Mouse (Mus musculus) forebrain, embryonic 14.5 days (tissue): ENCODE results near the gene Acin1. TPM values are rescaled to one million over a fixed set of nuclear protein-coding genes. Genes with fewer than 3 reads are reported as not detected.
A peak's percentile ranks its signal among the peaks of the same experiment; 100 is the strongest.

Experiments
- ATAC-seq: fragments of 200-750 bp; cut with Nextera tagmentation; 2 replicates; pipeline ENCODE4 v1.8.0; 2017; ENCODE audit warnings: mild to moderate bottlenecking, moderate library complexity
- DNase-seq: peaks from one replicate; pipeline ENCODE4 v3.0.0-alpha.2; 2015; ENCODE audit warnings: low spot score
- H3K27ac ChIP-seq: fragments of 300-500 bp; sonication (generic); 2 replicates; pipeline ENCODE4 v1.5.1; 2014; ENCODE audit warnings: low read depth, mild to moderate bottlenecking, control low read depth, low read length, moderate library complexity
- H3K27me3 ChIP-seq: fragments of 300-500 bp; sonication (generic); replicated peaks from 2 replicates; pipeline ENCODE4 v1.6.1; 2014; ENCODE audit warnings: low read length, control low read depth, mixed read lengths; ENCODE audit not compliant: control insufficient read depth, insufficient read depth
- H3K36me3 ChIP-seq: fragments of 300-500 bp; sonication (generic); 2 replicates; pipeline ENCODE4 v1.6.1; 2014; ENCODE audit warnings: low read length, control low read depth; ENCODE audit not compliant: control insufficient read depth, insufficient read depth
- H3K4me1 ChIP-seq: fragments of 300-500 bp; sonication (generic); 2 replicates; pipeline ENCODE4 v1.6.1; 2014; ENCODE audit warnings: antibody characterized with exemption, low read length, control low read depth; ENCODE audit not compliant: control insufficient read depth, insufficient read depth
- H3K4me2 ChIP-seq: fragments of 300-500 bp; sonication (generic); 2 replicates; pipeline ENCODE4 v1.6.1; 2014; ENCODE audit warnings: mild to moderate bottlenecking, control low read depth, low read length
- H3K4me3 ChIP-seq: fragments of 300-500 bp; sonication (generic); 2 replicates; pipeline ENCODE4 v1.5.1; 2014; ENCODE audit warnings: low read depth, low read length, control low read depth
- H3K9ac ChIP-seq: fragments of 300-500 bp; sonication (generic); 2 replicates; pipeline ENCODE4 v1.6.1; 2014; ENCODE audit warnings: mild to moderate bottlenecking, low read length, control low read depth, moderate library complexity
- H3K9me3 ChIP-seq: fragments of 300-500 bp; sonication (generic); replicated peaks from 2 replicates; pipeline ENCODE4 v1.6.1; 2016; ENCODE audit warnings: low read length, control low read depth, mixed read lengths; ENCODE audit not compliant: control insufficient read depth
- WGBS: fragments of 180-500 bp; shearing (Covaris S2); extraction: QIAGEN DNeasy Blood & Tissue Kit; methylation state at CpG from one replicate; pipeline ENCODE4 v1.1.7; 2014; 5-methylcytosine and 5-hydroxymethylcytosine counted together
- polyA plus RNA-seq: library from polyadenylated mRNA; unstranded; fragments of >200 nt; fragmentation: Nextera tagmentation; extraction: Ambion mirVana; gene quantifications from 2 replicates; pipeline ENCODE4 v1.2.1, GENCODE M21; 2014

Gene Acin1
- polyA plus RNA-seq, result 121 and 140 TPM in 2 replicates

DNA sequence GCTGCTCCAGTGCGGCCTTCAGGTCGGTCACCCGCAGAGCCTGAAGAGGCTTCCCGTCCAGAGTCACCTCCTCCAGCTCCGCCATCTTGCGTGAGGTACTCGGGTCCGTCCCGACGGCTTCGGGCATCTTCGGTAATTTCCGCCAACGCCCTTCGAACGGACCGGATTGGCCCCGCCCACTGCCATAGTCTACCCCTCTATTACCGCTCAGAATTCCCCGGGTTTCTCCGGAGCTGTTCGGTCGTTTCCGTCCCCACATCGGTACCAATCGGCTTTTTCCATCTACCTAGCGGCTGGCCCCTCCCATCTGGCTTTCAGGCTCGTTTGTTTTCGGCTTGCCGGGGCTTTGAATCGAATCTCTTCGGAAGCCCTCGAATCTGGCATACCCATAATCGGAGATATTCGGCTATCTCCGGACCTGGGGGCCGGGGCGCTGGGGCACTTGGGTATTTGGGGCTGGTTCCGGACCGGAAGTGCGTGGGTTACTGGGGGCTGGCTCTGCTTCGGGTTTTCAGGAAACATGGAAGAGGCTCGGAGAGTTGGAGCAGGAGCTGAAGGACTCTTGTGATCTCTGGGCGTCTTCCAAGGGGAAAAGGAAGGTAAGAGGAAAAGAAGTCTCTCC is at the start of gene Acin1:
Acin1 (minus strand) TSS at position 410 of the 622 bp plus-strand sequence.
- peaks cover 17% of the 10 kb centered on the region for H3K4me1 ChIP-seq
- H3K36me3 ChIP-seq, result peaks cover 41% of the 10 kb centered on the region
- peak within 1 kb of the TSS; percentile 91 for H3K9ac ChIP-seq
- peak within 1 kb of the TSS; percentile 89 for H3K27ac ChIP-seq
- no peaks in the 10 kb centered on the region for H3K27me3 ChIP-seq
- ATAC-seq, result peak; percentile 98
- no peaks in the 10 kb centered on the region for H3K9me3 ChIP-seq
- H3K4me3 ChIP-seq, result peak within 1 kb of the TSS; percentile 78
- H3K4me2 ChIP-seq, result peak within 1 kb of the TSS; percentile 80
- WGBS, result under 1% methylated on average over 44 of the region's 44 CpGs
- peak; percentile 100 for DNase-seq

DNA sequence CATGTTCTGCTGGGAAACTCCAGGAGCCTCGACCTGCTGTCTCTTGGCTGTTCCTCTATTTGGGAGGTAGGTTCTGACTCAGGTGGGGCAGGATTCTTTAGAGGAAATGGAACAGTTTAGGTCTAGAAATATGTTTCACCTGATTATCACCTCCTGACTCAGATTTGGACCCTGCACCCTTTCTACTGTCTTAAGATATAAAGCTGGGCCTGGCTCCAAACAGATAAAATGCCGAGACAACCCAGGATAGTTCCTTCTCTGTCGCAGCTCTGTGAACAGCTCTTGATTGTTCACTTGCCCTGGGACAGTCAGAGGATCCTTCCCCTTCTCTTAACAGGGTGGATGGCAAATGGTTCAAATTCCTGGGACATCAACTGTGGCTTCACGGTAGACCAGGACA is 48.5 kb upstream of the Acin1 start:
- Histone ChIP-seq H3K36me3 (no peaks in the 10 kb centered on the region), H3K4me1 (no peaks in the 10 kb centered on the region; the same call in 1 of the 2 replicates), H3K9ac (no peak overlapping the region), H3K27me3 (no peaks in the 10 kb centered on the region), H3K4me2 (no peak overlapping the region), H3K4me3 (no peak overlapping the region), H3K27ac (no peak overlapping the region), H3K9me3 (no peaks in the 10 kb centered on the region)
- no peak for ATAC-seq
- DNase-seq, result no peak
- WGBS, result 83% methylated on average over 4 of the region's 4 CpGs

DNA sequence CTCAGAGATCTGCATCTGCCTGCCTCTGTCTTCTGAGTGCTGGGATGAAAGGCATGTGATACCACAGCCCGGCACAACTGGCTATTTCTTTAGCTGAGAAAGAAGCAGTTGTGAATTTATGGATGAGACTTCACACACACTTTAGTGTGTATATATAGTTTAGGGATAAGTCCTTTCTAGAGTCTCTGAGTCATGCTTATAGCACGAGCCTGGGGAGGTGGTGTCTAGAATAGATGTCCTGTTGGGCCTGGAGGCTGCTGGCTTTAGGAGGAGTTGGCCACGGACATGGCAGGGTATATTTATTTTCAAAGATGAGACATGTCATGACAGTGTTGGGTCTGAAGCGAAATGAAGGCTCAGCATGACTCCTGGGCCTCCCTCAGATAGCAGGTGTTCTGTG is 47.3 kb upstream of the Acin1 start:
- H3K27ac ChIP-seq, result no peak overlapping the region
- H3K9ac ChIP-seq, result no peak overlapping the region
- H3K27me3 ChIP-seq, result no peaks in the 10 kb centered on the region
- no peak overlapping the region for H3K4me3 ChIP-seq
- ATAC-seq, result no peak
- no peak overlapping the region for H3K4me2 ChIP-seq
- peaks cover 2% of the 10 kb centered on the region; the same call in 1 of the 2 replicates for H3K4me1 ChIP-seq
- WGBS, result 81% methylated on average over 4 of the region's 4 CpGs
- DNase-seq, result no peak
- H3K9me3 ChIP-seq, result no peaks in the 10 kb centered on the region
- no peaks in the 10 kb centered on the region for H3K36me3 ChIP-seq

DNA sequence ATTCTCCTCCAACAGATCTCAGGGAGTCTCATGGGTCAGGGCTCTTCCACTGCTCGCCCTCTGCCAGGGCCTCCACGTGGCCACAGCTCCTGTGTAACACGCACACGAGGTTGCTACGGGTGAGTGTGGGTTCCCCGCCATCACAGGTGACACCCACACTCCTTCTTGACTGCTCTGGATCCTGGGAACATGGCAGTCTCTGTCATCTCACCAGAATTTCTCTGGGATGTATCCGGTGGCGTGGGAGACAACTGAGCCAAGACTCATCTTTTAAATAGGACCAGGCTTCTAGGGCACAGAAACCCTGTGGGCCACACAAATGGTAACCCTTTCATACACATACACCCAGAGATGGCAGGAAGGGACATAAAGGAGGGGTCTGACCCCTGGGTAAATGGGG is 45.5 kb upstream of the Acin1 start:
- Histone ChIP-seq H3K36me3 (no peaks in the 10 kb centered on the region), H3K4me1 (peaks cover 3% of the 10 kb centered on the region; the same call in 1 of the 2 replicates), H3K4me3 (no peak overlapping the region), H3K9ac (no peak overlapping the region), H3K4me2 (no peak overlapping the region), H3K27me3 (no peaks in the 10 kb centered on the region), H3K27ac (no peak overlapping the region), H3K9me3 (no peaks in the 10 kb centered on the region)
- no peak for DNase-seq
- WGBS, result 93% methylated on average over 8 of the region's 8 CpGs
- ATAC-seq, result no peak

DNA sequence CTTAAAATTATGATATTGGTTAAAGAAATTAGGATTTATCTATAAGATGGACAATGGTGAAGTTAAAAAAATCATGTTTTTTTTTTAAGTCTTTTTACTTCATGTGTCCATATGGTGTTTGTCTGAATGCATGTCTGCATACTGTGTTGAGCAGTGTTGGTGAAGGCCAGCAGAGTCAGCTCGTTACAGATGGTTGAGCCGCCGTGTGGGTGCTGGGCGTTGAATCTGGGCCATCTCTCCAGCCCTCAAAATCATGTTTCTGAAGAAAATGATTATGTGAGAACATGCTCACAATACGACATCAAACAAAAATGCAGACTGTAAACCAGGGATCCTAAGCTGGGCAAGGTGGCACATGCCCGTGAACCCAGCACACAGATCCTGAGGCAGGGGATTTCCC is 43.6 kb upstream of the Acin1 start:
- ATAC-seq (no peak), DNase-seq (no peak)
- Histone ChIP-seq H3K4me1 (peaks cover 3% of the 10 kb centered on the region; the same call in 1 of the 2 replicates), H3K4me2 (no peak overlapping the region), H3K36me3 (no peaks in the 10 kb centered on the region), H3K9me3 (no peaks in the 10 kb centered on the region), H3K27me3 (no peaks in the 10 kb centered on the region), H3K9ac (no peak overlapping the region), H3K4me3 (no peak overlapping the region), H3K27ac (no peak overlapping the region; the same call in 1 of the 2 replicates)
- 78% methylated on average over 6 of the region's 6 CpGs for WGBS

DNA sequence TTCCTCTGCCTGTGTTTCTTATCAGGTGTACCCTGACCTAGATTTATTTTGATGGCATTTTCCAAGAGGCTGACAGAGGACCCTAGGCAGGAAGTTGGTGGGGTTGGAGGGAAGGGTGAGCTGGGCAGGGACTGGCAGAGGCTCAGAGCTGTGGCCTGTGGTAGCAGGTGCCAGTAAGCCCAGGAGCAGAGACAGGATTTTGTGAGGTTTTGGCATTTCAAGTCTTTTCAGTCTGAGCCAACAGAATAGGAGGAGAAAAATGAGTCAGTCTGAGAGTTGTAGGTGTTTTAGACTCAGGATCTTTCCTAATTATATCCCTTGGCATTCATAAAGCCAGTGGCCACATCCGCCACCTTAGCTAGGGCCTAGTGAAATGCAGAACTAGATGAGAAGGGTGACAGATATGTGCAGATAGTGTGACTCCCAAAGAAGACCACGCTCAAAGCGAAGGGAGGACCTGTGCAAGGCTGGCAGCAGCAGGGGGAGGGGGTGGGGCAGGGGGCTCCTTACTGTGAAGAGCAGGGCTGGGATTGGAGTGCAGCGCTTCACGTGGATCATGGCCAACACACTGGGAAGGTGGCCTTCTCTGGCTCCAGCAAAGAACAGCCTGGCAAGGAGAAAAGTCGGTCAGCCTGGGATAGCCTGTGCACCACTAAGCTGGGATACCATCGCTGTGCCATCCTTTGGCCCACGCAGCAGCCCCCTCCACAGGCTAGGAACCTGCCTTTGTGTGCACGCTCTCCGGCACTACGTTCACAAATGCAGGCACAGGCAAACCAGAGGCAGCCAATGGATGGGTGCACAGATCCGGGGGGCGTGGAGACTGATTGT is 42.3 kb upstream of the Acin1 start:
- Histone ChIP-seq H3K36me3 (no peaks in the 10 kb centered on the region), H3K9me3 (no peaks in the 10 kb centered on the region), H3K4me3 (no peak overlapping the region), H3K4me2 (no peak overlapping the region), H3K9ac (0 out of 2 replicates have a peak overlapping the region, but pooled peaks have one; percentile 17), H3K4me1 (peaks cover 3% of the 10 kb centered on the region; the same call in 1 of the 2 replicates), H3K27me3 (no peaks in the 10 kb centered on the region), H3K27ac (peak overlapping the region; percentile 21; the same call in 1 of the 2 replicates)
- ATAC-seq (peak; percentile 23; the same call in 1 of the 2 replicates), DNase-seq (no peak)
- 60% methylated on average over 13 of the region's 13 CpGs for WGBS

DNA sequence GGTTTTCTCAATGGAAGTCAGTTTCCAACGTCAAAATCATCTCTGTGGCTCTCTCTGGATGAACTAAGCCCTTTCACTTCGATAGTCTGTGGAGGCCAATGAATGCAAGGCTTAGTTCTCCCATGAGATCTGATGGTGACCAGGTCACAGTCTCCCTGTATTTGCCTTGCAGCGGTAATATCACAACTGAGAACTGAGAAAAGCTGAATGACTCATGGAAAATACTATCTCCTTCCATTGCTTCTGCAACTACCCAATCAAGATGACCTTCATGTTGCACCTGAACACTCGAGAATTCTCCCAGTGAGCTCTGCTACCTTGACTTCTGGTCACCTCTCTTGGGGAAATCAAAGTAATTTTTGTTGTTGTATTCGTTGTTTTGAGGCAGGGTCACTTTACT is 40.8 kb upstream of the Acin1 start:
- ATAC-seq (no peak), DNase-seq (no peak)
- no peak overlapping the region for H3K27ac ChIP-seq
- H3K4me3 ChIP-seq, result no peak overlapping the region
- no peak overlapping the region for H3K9ac ChIP-seq
- H3K4me2 ChIP-seq, result no peak overlapping the region
- H3K36me3 ChIP-seq, result no peaks in the 10 kb centered on the region
- no peaks in the 10 kb centered on the region for H3K9me3 ChIP-seq
- WGBS, result 78% methylated on average over 5 of the region's 5 CpGs
- H3K27me3 ChIP-seq, result no peaks in the 10 kb centered on the region
- peaks cover 3% of the 10 kb centered on the region; the same call in 1 of the 2 replicates for H3K4me1 ChIP-seq

DNA sequence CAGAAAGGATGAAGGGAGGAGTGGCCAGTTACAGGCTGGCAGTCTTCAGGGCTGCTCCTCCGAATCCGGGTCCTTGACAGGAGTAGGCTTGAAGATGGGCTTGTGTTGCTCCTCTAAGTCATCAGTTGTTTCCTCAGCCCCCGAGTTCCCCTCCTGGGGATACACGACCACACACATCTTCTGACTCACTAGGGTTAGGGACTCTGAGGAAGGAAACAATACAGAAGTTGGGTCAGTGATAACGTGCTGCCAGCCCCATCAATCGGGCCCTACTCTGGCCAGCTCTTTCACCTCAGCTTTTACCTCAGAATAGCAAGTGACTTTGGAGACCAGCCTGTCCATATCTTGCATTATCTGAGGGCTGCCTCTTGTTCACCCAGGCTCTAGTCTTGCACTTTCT is 37.3 kb upstream of the Acin1 start:
- 81% methylated on average over 6 of the region's 6 CpGs for WGBS
- no peaks in the 10 kb centered on the region for H3K36me3 ChIP-seq
- H3K9me3 ChIP-seq, result no peaks in the 10 kb centered on the region
- H3K9ac ChIP-seq, result no peak overlapping the region
- DNase-seq (no peak), ATAC-seq (no peak)
- H3K27me3 ChIP-seq, result no peaks in the 10 kb centered on the region
- H3K4me2 ChIP-seq, result no peak overlapping the region
- no peak overlapping the region for H3K27ac ChIP-seq
- peaks cover 1% of the 10 kb centered on the region; the same call in 1 of the 2 replicates for H3K4me1 ChIP-seq
- no peak overlapping the region for H3K4me3 ChIP-seq

DNA sequence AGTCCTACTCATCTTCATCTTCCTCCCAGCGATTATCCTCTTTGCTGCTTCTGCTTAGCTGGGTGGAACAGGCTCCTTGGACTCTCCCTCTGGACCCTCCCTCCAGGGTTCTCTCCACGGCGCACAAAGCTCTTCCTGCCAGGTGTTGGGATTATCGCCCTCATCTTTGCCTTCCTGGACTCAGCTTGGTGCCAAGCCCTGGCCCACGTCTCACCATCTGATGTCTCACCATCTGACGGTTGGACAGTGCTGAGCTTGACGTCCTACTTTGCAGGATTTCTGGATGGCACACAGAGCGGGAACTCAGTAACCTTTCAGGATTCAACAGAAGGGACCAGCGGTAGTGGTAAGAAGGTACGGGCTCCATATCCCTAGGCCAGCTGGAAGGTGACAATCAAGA is 35.0 kb upstream of the Acin1 start:
- Histone ChIP-seq H3K27me3 (no peaks in the 10 kb centered on the region), H3K4me2 (no peak overlapping the region), H3K9ac (no peak overlapping the region), H3K36me3 (no peaks in the 10 kb centered on the region), H3K4me1 (no peaks in the 10 kb centered on the region), H3K4me3 (no peak overlapping the region), H3K27ac (no peak overlapping the region), H3K9me3 (no peaks in the 10 kb centered on the region)
- WGBS, result 80% methylated on average over 10 of the region's 10 CpGs
- ATAC-seq, result no peak
- no peak for DNase-seq
